Mouse (Mus musculus) stomach, embryonic 15.5 days (tissue): ENCODE measurements around the gene Rdh11. TPM values are rescaled to one million over a fixed set of nuclear protein-coding genes. Genes with fewer than 3 reads are reported as not detected.
"Not testable (repeated sequence)": the region's sequence is repeated elsewhere in the genome, so short reads cannot be mapped to it uniquely, and the experiment has no call there.

Source experiments
- ATAC-seq: fragments of 200-750 bp; cut with Nextera tagmentation; 2 replicates; pipeline ENCODE4 v1.8.0; 2017; ENCODE audit warnings: low read depth, moderate number of reproducible peaks, moderate TSS enrichment; ENCODE audit not compliant: insufficient read depth, low FRiP score
- H3K27ac ChIP-seq: fragments of 300-500 bp; sonication (generic); 2 replicates; pipeline ENCODE4 v1.5.1; 2015; ENCODE audit warnings: mild to moderate bottlenecking, inconsistent platforms
- H3K27me3 ChIP-seq: fragments of 300-500 bp; sonication (generic); replicated peaks from 2 replicates; pipeline ENCODE4 v1.6.1; 2015; ENCODE audit warnings: inconsistent platforms
- H3K36me3 ChIP-seq: fragments of 300-500 bp; sonication (generic); 2 replicates; pipeline ENCODE4 v1.6.1; 2015; ENCODE audit warnings: inconsistent platforms
- H3K4me1 ChIP-seq: fragments of 300-500 bp; sonication (generic); 2 replicates; pipeline ENCODE4 v1.6.1; 2015; ENCODE audit warnings: inconsistent platforms
- H3K4me2 ChIP-seq: fragments of 300-500 bp; sonication (generic); 2 replicates; pipeline ENCODE4 v1.6.1; 2015; ENCODE audit warnings: mild to moderate bottlenecking, inconsistent platforms
- H3K4me3 ChIP-seq: fragments of 300-500 bp; sonication (generic); replicated peaks from 2 replicates; pipeline ENCODE4 v1.5.1; 2015; ENCODE audit warnings: inconsistent platforms
- H3K9ac ChIP-seq: fragments of 300-500 bp; sonication (generic); 2 replicates; pipeline ENCODE4 v1.6.1; 2015; ENCODE audit warnings: inconsistent platforms
- H3K9me3 ChIP-seq: fragments of 300-500 bp; sonication (generic); 2 replicates; pipeline ENCODE4 v1.6.1; 2016; ENCODE audit warnings: inconsistent platforms
- WGBS: fragments of 180-500 bp; shearing (Covaris S2); methylation state at CpG from one replicate; pipeline ENCODE4 v1.1.7; 2015; 5-methylcytosine and 5-hydroxymethylcytosine counted together
- polyA plus RNA-seq: library from polyadenylated mRNA; unstranded; fragments of >200 nt; fragmentation: Nextera tagmentation; extraction: Ambion mirVana; gene quantifications from 2 replicates; pipeline ENCODE4 v1.2.1, GENCODE M21; 2015

Gene Rdh11
- polyA plus RNA-seq = 26.4 and 27.0 TPM in 2 replicates

DNA sequence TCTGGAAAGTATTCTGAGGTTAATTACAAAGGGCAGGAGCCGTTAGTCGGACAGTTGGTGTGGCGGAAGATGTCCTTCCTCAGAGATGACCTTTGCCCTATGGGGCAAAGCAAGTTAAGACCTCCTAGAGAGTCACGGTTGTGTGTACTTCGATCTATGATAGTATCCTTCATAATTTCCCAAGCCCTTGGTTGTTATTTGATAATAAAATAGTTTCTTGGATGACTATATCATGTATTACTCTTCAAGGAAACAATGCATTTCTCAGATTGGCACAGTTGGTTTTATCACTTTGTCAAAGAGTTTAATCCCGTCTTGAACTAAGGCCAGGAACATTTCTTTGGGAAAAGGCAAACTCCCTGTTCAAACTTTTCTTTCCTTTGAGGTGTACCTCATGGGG lies at the start of gene Rdh11:
Gene Rdh11 (minus strand): TSS at position 101 of the 400 bp plus-strand sequence.
- WGBS = 61% methylated on average over 6 of the region's 6 CpGs
- Histone ChIP-seq H3K36me3 (0 out of 2 replicates have a peak, but pooled peaks cover 8% of the 10 kb centered on the region), H3K9ac (peak within 1 kb of the TSS; percentile 35; the same call in 1 of the 2 replicates), H3K9me3 (no peaks in the 10 kb centered on the region), H3K4me2 (peak within 1 kb of the TSS; percentile 68), H3K27me3 (no peaks in the 10 kb centered on the region), H3K4me3 (peak within 1 kb of the TSS; percentile 57), H3K27ac (peak within 1 kb of the TSS; percentile 48), H3K4me1 (no peaks in the 10 kb centered on the region)
- ATAC-seq = no peak

- WGBS = 77% methylated on average over 11 of the region's 11 CpGs
- no peak for ATAC-seq
- Histone ChIP-seq H3K27ac (no peak overlapping the region), H3K4me1 (no peaks in the 10 kb centered on the region), H3K4me3 (no peak overlapping the region), H3K27me3 (no peaks in the 10 kb centered on the region), H3K4me2 (no peak overlapping the region), H3K9me3 (no peaks in the 10 kb centered on the region), H3K36me3 (peaks cover 29% of the 10 kb centered on the region), H3K9ac (no peak overlapping the region)
Measured at GRCm38 (mm10) chr12:79235485-79236080, 43.5 kb upstream of the Rdh11 start.

DNA sequence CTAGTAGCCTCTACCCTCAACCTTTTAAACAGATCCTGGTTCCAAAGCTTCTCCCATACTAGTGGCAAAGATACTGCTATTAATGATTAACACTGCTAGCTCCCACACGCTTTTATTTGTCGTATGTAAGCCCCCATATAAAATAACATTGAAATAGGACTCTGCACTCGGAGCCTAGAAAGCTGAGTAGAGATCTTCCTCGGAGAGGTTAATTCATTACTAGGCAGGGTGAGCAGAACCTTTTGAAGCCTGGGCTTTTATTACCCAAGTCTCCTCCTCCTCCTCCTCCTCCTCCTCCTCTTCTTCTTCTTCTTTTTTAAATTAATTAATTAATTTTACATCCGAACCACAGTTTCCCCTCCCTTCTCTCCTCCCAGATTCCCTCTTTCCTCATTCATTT lies 25.4 kb upstream of the Rdh11 start:
- Histone ChIP-seq H3K9me3 (no peaks in the 10 kb centered on the region), H3K4me1 (no peaks in the 10 kb centered on the region), H3K4me3 (no peak overlapping the region), H3K36me3 (no peaks in the 10 kb centered on the region), H3K9ac (no peak overlapping the region), H3K27me3 (no peaks in the 10 kb centered on the region), H3K4me2 (no peak overlapping the region), H3K27ac (no peak overlapping the region)
- no peak for ATAC-seq
- 39% methylated on average over 5 of the region's 5 CpGs for WGBS

DNA sequence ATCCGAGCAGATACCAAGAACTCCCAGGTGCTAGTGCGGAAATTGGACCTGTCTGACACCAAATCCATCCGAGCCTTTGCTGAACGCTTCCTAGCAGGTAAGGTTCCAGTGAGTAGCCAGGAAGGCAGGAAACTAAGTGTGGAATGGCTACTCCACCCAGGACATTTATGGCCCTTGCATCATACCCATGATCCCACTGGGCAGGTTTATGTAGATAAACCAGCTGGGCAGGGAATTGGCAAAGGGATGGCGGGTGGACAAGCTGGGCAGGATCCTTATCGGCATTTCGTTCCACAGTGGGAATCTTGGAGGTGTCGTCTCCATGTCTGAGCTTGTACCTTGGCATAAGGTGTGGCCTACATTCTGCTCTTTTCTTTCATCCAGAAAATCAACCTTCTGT lies 19.4 kb upstream of the Rdh11 start:
- ATAC-seq = no peak
- WGBS = 77% methylated on average over 8 of the region's 8 CpGs
- H3K4me2 ChIP-seq = no peak overlapping the region
- no peak overlapping the region for H3K27ac ChIP-seq
- no peak overlapping the region for H3K9ac ChIP-seq
- no peaks in the 10 kb centered on the region for H3K36me3 ChIP-seq
- H3K4me3 ChIP-seq = no peak overlapping the region
- no peaks in the 10 kb centered on the region for H3K27me3 ChIP-seq
- no peaks in the 10 kb centered on the region for H3K9me3 ChIP-seq
- H3K4me1 ChIP-seq = no peaks in the 10 kb centered on the region

DNA sequence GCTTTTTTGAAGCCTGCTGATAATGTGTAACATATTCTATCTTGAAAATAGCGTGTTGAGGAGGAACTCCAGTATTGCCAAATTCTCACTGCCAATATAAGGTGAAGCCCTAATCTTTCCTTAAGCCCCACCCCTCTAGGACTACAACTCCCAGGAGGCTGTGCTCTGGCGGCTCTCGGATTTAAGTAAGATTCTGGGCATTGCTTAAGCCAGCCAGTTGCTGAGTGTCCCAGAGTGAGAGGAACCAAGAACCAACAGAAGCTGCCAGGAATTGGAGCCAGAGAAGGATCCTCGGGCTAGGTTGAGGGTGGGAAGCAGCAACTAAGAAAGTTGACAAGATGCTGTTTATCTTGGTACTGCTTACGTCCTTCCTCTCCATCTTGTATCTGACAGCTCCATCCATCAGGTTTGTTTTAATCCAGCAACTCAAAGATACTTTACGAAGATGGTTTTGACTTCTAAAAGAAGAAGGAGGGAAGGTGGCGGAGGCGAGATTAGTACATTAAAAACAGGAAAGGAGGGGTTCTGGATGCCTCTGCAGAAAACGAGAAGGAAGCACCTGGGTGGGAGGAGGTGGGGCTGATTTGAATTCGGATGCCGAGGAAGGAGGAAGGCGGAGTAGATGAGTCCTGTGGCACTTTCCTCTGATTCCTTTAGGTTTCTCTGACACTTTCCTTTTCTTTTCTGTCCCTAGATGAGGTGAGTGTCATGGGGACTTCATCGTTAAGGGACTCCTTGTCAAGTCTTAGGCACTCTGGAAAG lies 16.8 kb upstream of the Rdh11 start, which contains the start of gene Rdh12:
Gene Rdh12 (plus strand): TSS at position 212 of the 762 bp plus-strand sequence.
- H3K4me3 ChIP-seq = peak within 1 kb of the TSS; percentile 41
- peak within 1 kb of the TSS; percentile 33; the same call in 1 of the 2 replicates for H3K27ac ChIP-seq
- WGBS = 3% methylated on average over 13 of the region's 13 CpGs
- peak within 1 kb of the TSS; percentile 63 for H3K4me2 ChIP-seq
- no peaks in the 10 kb centered on the region for H3K27me3 ChIP-seq
- no peak for ATAC-seq
- 0 out of 2 replicates have a peak within 1 kb of the TSS, but pooled peaks have one; percentile 4 for H3K9ac ChIP-seq
- H3K9me3 ChIP-seq = no peaks in the 10 kb centered on the region
- no peaks in the 10 kb centered on the region for H3K4me1 ChIP-seq
- H3K36me3 ChIP-seq = no peaks in the 10 kb centered on the region

- no peak overlapping the region for H3K4me2 ChIP-seq
- H3K27me3 ChIP-seq = no peaks in the 10 kb centered on the region
- no peaks in the 10 kb centered on the region for H3K9me3 ChIP-seq
- no peaks in the 10 kb centered on the region for H3K4me1 ChIP-seq
- no peak overlapping the region for H3K4me3 ChIP-seq
- WGBS = 66% methylated on average over 3 of the region's 3 CpGs
- H3K27ac ChIP-seq = no peak overlapping the region
- ATAC-seq = no peak
- no peaks in the 10 kb centered on the region for H3K36me3 ChIP-seq
- H3K9ac ChIP-seq = no peak overlapping the region
Measured at GRCm38 (mm10) chr12:79201882-79202281, 9.8 kb upstream of the Rdh11 start.

DNA sequence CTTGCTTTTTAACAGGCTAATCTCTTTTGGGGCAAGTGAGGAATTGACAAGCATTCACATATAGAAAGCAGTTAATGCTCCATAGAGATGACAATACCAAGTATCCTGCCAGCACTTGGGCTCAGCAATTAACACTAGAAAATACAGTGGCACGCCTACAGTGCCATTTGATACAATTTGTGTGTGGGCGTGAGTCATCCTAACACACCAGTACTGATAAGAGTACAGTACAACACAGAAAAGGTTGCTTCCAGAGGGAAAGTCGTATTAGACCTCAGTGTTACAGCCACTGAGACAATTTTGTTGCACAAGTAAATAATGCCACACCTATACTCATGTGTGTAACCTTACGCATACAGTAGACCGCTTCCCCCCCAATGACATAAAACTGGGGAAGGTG lies 5.0 kb upstream of the Rdh11 start:
- Histone ChIP-seq H3K9me3 (no peaks in the 10 kb centered on the region), H3K4me2 (no peak overlapping the region), H3K36me3 (no peaks in the 10 kb centered on the region), H3K27ac (no peak overlapping the region), H3K9ac (no peak overlapping the region), H3K27me3 (no peaks in the 10 kb centered on the region), H3K4me1 (no peaks in the 10 kb centered on the region), H3K4me3 (no peak overlapping the region)
- no peak for ATAC-seq
- WGBS = 75% methylated on average over 5 of the region's 5 CpGs

DNA sequence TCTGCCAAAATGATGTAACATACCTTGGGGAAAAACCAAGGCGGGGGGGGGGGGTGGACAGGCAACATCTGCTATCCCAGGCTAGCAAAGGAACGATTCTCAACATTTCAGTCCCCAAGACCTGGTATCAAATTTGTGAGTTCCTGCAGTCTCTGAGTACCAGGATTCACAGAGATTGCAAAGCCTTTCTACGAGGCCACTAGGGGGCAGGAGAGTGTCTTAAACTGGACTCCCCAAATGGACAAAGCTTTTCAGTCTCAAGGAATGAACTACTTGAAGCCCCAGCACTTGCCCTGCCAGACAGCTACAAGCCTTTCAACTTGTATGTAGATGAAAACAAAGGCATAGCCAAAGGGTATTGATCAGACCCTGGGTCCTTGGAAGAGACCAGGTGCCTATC lies 1.3 kb upstream of the Rdh11 start:
- WGBS = 6% methylated on average over 3 of the region's 3 CpGs
- no peaks in the 10 kb centered on the region for H3K27me3 ChIP-seq
- no peak overlapping the region for H3K27ac ChIP-seq
- H3K4me1 ChIP-seq = no peaks in the 10 kb centered on the region
- no peak overlapping the region for H3K9ac ChIP-seq
- H3K9me3 ChIP-seq = no peaks in the 10 kb centered on the region
- H3K4me2 ChIP-seq = no peak overlapping the region
- no peak overlapping the region for H3K4me3 ChIP-seq
- ATAC-seq = no peak
- no peaks in the 10 kb centered on the region for H3K36me3 ChIP-seq

- Histone ChIP-seq H3K27me3 (no peaks in the 10 kb centered on the region), H3K9ac (peak overlapping the region; percentile 35; the same call in 1 of the 2 replicates), H3K4me2 (peak overlapping the region; percentile 68), H3K9me3 (no peaks in the 10 kb centered on the region), H3K4me1 (no peaks in the 10 kb centered on the region), H3K36me3 (0 out of 2 replicates have a peak, but pooled peaks cover 9% of the 10 kb centered on the region), H3K27ac (peak overlapping the region; percentile 48), H3K4me3 (peak overlapping the region; percentile 57)
- WGBS = 3% methylated on average over 14 of the region's 14 CpGs
- peak; percentile 86 for ATAC-seq
Measured at GRCm38 (mm10) chr12:79191701-79192100, 392 bp downstream of the Rdh11 start.

- H3K36me3 ChIP-seq = peaks cover 12% of the 10 kb centered on the region; the same call in 1 of the 2 replicates
- no peaks in the 10 kb centered on the region for H3K9me3 ChIP-seq
- peak overlapping the region; percentile 35; the same call in 1 of the 2 replicates for H3K9ac ChIP-seq
- H3K4me1 ChIP-seq = no peaks in the 10 kb centered on the region
- H3K4me3 ChIP-seq = peak overlapping the region; percentile 57
- peak; percentile 95 for ATAC-seq
- no peaks in the 10 kb centered on the region for H3K27me3 ChIP-seq
- WGBS = under 1% methylated on average over 18 of the region's 18 CpGs
- H3K27ac ChIP-seq = peak overlapping the region; percentile 48
- H3K4me2 ChIP-seq = peak overlapping the region; percentile 68
Measured at GRCm38 (mm10) chr12:79190931-79191673, 991 bp downstream of the Rdh11 start.

DNA sequence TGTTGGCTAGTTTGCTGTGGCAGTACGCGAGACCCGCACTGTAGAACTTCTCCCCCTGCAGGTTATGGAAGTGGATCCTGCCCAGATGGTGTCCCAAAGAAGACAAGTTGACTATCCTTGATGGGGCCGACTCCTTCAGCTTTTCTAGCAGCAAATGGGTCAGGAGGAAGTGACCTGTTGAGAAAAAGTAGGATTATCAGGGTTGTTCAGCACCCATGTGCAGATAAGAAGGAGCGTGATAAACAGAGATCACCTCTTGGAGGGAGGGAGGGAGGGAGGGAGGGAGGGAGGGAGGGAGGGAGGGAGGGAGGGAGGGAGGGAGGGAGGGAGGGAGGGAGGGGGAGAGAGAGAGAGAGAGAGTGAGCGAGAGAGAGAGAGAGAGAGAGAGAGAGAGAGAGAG lies 6.9 kb downstream of the Rdh11 start:
- H3K9ac ChIP-seq, H3K4me1 ChIP-seq, ATAC-seq, H3K27ac ChIP-seq, H3K27me3 ChIP-seq, H3K4me2 ChIP-seq, H3K4me3 ChIP-seq, H3K9me3 ChIP-seq: not testable (repeated sequence)
- peaks cover 36% of the 10 kb centered on the region for H3K36me3 ChIP-seq
- 83% methylated on average over 5 of the region's 6 CpGs for WGBS
